Mouse (Mus musculus) ES-E14 (cell line): ENCODE data around the gene Rmi1. TPM values are rescaled to one million over a fixed set of nuclear protein-coding genes. Genes with fewer than 3 reads are reported as not detected.

Source experiments
- DNase-seq: peaks from one replicate; pipeline ENCODE4 v3.0.0-alpha.2; 2013; ENCODE audit warnings: low read depth, low spot score
- H3K27ac ChIP-seq: 2 replicates; pipeline ENCODE4 v1.5.1; 2012; ENCODE audit warnings: low read depth, mild to moderate bottlenecking, low read length, moderate library complexity, mixed read lengths; ENCODE audit not compliant: poor library complexity, insufficient read depth, severe bottlenecking
- H3K36me3 ChIP-seq: 2 replicates; pipeline ENCODE4 v1.6.1; 2012; ENCODE audit warnings: mild to moderate bottlenecking, low read length, moderate library complexity, mixed read lengths; ENCODE audit not compliant: control insufficient read depth, poor library complexity, insufficient read depth, severe bottlenecking
- H3K4me1 ChIP-seq, 2 experiments: fragments of 150-350 bp in 1 of 2; sonication (generic) in 1 of 2; 2 replicates each; pipeline ENCODE4 v1.6.1; 2012; ENCODE audit warnings: low read length in 2 of 2, mild to moderate bottlenecking in 1 of 2, mixed read lengths in 1 of 2; ENCODE audit not compliant: control insufficient read depth in 2 of 2, insufficient read depth in 2 of 2, poor library complexity in 1 of 2
- H3K4me3 ChIP-seq, 2 experiments: fragments of 150-350 bp in 1 of 2; sonication (generic) in 1 of 2; 2 replicates each; pipeline ENCODE4 v1.5.1; 2012; ENCODE audit warnings: low read length in 2 of 2, low read depth in 1 of 2, mild to moderate bottlenecking in 1 of 2, mixed read lengths in 1 of 2; ENCODE audit not compliant: insufficient read depth in 1 of 2, poor library complexity in 1 of 2, severe bottlenecking in 1 of 2
- H3K9ac ChIP-seq: 2 replicates; pipeline ENCODE4 v1.6.1; 2012; ENCODE audit warnings: low read depth, mild to moderate bottlenecking, low read length, mixed read lengths; ENCODE audit not compliant: poor library complexity, insufficient read depth, severe bottlenecking
- H3K9me3 ChIP-seq: fragments of 150-350 bp; sonication (generic); 2 replicates; pipeline ENCODE4 v1.6.1; 2012; ENCODE audit warnings: low read depth, mild to moderate bottlenecking, low read length; ENCODE audit not compliant: control insufficient read depth, insufficient read depth
- CHD2 ChIP-seq: IDR thresholded peaks from 2 replicates; pipeline ENCODE4 v1.6.1; 2014; ENCODE audit warnings: mild to moderate bottlenecking, low read depth, low read length, inconsistent platforms
- HCFC1 ChIP-seq: IDR thresholded peaks from 2 replicates; pipeline ENCODE4 v1.6.1; 2012; ENCODE audit warnings: low read length, inconsistent platforms, borderline replicate concordance; ENCODE audit not compliant: insufficient read depth
- MAFK ChIP-seq: IDR thresholded peaks from 2 replicates; pipeline ENCODE4 v1.6.1; 2014; ENCODE audit warnings: mild to moderate bottlenecking, low read depth, low read length, inconsistent platforms; ENCODE audit not compliant: insufficient read depth
- ZC3H11A ChIP-seq: IDR thresholded peaks from 2 replicates; pipeline ENCODE4 v1.6.1; 2012; ENCODE audit warnings: low read depth, mild to moderate bottlenecking, inconsistent platforms, low read length, borderline replicate concordance
- ZNF384 ChIP-seq: IDR thresholded peaks from 2 replicates; pipeline ENCODE4 v1.6.1; 2012; ENCODE audit warnings: low read depth, low read length, inconsistent platforms
- in situ Hi-C, 2 experiments: fragments of 600-800 bp; cut with MboI; formaldehyde crosslinking; loops; one replicate each; pipeline ENCODE4 v1.15.1; 2025; ENCODE audit warnings: low sequenced_read_pairs in 2 of 2, inconsistent platforms in 1 of 2; ENCODE audit not compliant: unreplicated experiment in 2 of 2
- total RNA-seq: library from RNA; depleted of rRNA; stranded (reverse); fragments of 300-350 nt; gene quantifications from 2 replicates; pipeline ENCODE4 v1.2.3, GENCODE M21; 2012

Gene Rmi1
- total RNA-seq, 1 experiment, result 22.3 TPM

DNA sequence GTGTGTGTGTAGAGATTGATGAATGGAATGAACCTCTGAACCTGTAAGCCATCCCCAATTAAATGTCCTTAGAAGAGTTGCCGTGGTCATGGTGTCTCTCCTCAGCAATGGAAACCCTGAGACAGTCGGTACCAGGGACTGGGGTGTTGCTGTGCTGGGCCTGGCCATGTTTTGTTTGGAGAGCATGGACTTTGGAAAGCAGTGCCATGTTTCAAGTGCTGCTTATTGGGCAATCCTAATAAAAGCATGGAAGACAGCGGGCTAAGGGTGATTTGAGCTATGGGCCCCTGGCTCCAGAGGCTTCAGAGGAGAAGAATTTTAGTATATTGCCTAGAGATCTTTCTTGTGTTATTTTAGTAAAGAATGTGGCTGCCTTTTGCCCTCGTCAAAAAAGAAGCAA lies 9.0 kb downstream of the Rmi1 start:
- Histone ChIP-seq H3K27ac (no peak overlapping the region), H3K9me3 (no peaks in the 10 kb centered on the region), H3K9ac (no peak overlapping the region), H3K36me3 (no peaks in the 10 kb centered on the region), H3K4me3 (no peak overlapping the region), H3K4me1 (no peaks in the 10 kb centered on the region)
- DNase-seq, result no peak
- in situ Hi-C loops, result no loop called here
- TF ChIP-seq CHD2 (no peak), HCFC1 (no peak), MAFK (no peak), ZNF384 (no peak), ZC3H11A (no peak)

DNA sequence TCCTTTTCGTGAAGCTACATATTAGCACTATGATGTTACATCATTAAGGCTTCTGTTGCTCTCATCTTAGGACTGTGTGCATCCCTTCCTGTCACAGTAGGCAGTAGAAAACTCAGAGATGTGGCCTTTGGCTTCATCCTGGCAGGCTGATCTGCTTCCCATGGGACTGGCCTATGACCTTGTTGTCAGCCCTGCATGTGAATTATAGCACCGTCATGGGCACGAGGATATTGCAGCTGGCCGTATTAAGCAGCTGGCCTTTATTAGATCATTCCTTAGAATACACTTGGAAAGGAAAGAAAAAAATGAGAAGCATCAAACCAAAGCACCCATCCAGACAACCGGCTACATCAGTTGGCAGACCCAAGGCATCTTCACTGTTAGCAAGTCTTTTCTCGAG lies 13.3 kb downstream of the Rmi1 start:
- TF ChIP-seq MAFK, result no peak
- TF ChIP-seq HCFC1, result no peak
- TF ChIP-seq ZC3H11A, result no peak
- TF ChIP-seq ZNF384, result no peak
- no peak for TF ChIP-seq CHD2
- in situ Hi-C loops, result no loop called here
- Histone ChIP-seq H3K27ac (no peak overlapping the region), H3K36me3 (no peaks in the 10 kb centered on the region), H3K4me1 (no peaks in the 10 kb centered on the region), H3K9ac (no peak overlapping the region), H3K9me3 (no peaks in the 10 kb centered on the region), H3K4me3 (no peak overlapping the region)
- no peak for DNase-seq

DNA sequence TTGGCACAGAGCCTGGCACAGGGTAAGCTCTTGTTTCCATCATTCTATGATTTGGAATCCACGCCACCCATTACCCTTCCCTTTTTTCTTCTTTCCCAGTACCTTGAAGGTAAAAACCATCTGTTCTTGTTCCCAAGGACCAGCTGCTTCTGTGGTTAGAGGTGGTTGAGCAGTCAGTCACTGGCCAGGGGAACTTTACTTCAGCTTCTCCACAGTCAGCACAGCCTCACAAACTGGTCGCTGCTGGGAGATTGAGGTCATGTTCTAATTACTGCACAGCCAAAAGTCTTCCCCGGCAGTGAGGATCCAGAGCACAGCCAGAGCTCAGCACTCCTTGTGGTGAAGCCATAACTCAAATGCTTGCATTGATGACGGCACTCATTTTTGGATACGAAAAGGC lies 13.8 kb downstream of the Rmi1 start:
- in situ Hi-C loops, result no loop called here
- Histone ChIP-seq H3K27ac (no peak overlapping the region), H3K9me3 (no peaks in the 10 kb centered on the region), H3K4me3 (no peak overlapping the region), H3K36me3 (no peaks in the 10 kb centered on the region), H3K4me1 (no peaks in the 10 kb centered on the region), H3K9ac (no peak overlapping the region)
- TF ChIP-seq CHD2 (no peak), ZNF384 (no peak), MAFK (no peak), ZC3H11A (no peak), HCFC1 (no peak)
- no peak for DNase-seq

DNA sequence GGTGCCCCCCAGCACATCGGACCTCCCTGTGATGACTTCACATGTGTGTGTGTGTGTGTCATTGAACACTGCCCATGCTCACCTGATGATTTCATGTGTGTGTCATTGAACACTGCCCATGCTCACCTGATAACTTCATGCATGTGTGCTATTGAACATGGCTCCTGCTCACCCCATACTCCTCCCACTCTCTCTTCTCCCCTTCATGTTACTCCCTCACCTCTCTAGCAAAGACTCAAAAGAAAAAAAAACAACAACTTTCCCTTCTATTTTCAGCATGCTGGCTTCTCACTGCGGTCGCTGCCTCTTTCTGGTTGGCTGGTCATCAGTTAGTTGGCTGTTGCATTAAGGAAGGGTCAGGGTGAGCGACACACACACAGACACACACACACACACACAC lies 16.6 kb downstream of the Rmi1 start:
- no peak for DNase-seq
- H3K9ac ChIP-seq, result no peak overlapping the region
- no peak for TF ChIP-seq HCFC1
- TF ChIP-seq CHD2, result no peak
- no peaks in the 10 kb centered on the region for H3K9me3 ChIP-seq
- H3K4me3 ChIP-seq, result no peak overlapping the region
- no peak overlapping the region for H3K27ac ChIP-seq
- no peaks in the 10 kb centered on the region for H3K36me3 ChIP-seq
- in situ Hi-C loops, result no loop called here
- H3K4me1 ChIP-seq, result peaks cover 0 to 2% of the 10 kb centered on the region in 2 experiments; a peak in 1 of 4 replicates

DNA sequence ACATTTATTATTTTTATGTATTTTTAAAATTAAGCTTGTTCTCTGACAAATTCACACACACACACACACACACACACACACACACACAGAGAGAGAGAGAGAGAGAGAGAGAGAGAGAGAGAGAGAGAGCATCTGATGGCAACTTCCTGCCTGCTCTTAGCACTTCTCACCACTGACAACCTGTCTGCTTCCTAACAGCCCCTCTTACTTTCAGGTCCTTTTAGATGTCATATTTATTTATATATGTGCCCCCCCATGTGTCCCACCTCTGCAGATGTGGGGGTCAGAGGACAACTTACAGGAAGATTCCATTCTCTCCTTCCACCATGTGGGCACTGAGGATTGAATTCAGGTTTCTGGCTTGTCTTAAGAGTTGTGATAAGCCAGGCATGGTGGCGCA lies 17.2 kb downstream of the Rmi1 start:
- in situ Hi-C loops, result no loop called here
- TF ChIP-seq HCFC1 (no peak), ZNF384 (no peak), MAFK (no peak), CHD2 (no peak), ZC3H11A (no peak)
- peaks cover 0 to 2% of the 10 kb centered on the region in 2 experiments; a peak in 1 of 4 replicates for H3K4me1 ChIP-seq
- H3K4me3 ChIP-seq, result no peak overlapping the region
- H3K9me3 ChIP-seq, result no peaks in the 10 kb centered on the region
- no peaks in the 10 kb centered on the region for H3K36me3 ChIP-seq
- no peak overlapping the region for H3K27ac ChIP-seq
- DNase-seq, result no peak
- H3K9ac ChIP-seq, result no peak overlapping the region
